Mouse (Mus musculus): ENCODE data around the gene Arsb. TPM values are rescaled to one million over a fixed set of nuclear protein-coding genes. Genes with fewer than 3 reads are reported as not detected.

Arsb gene
- total RNA-seq, 2 experiments from 2014 or later, result 9.5 to 9.6 TPM

- intact Hi-C loops (cut with DNase I), result loop anchor here (5.0 kb wide), 1 partner anchor 218 kb away; the partner anchor contains the start of gene Lhfpl2
- DNase-seq, result peak; percentile 72 to 73
These were observed 67.8 kb downstream of the Arsb start for GRCm38 (mm10) chr13:93839137-93839630.

DNA sequence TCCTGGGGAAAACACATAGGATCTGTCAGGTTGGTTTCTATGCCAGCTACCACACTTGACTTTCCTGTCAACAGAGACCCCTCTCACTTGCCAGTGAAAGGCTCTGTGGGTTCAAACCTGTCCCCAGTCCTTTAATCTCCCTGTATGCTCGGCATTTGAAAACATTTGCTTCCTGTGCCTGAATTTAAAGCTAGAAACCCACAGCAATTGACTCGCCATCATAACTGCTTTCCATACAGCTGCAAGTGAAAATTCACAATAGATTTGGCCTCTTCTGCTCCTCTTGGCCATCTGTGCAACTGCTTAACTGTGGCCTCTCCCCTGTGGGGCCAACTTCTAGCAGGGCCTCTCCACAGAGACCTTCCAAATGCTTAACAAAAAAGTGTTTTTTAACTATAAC is 68.3 kb downstream of the Arsb start:
- no peak for DNase-seq
- intact Hi-C loops (cut with DNase I), result loop anchor here (5.0 kb wide), 1 partner anchor 218 kb away; the partner anchor contains the start of gene Lhfpl2

GRCm38 (mm10) chr13:93840146-93840545 is 68.7 kb downstream of the Arsb start:
- DNase-seq, result peak in 1 of 2 experiments; percentile 43
- intact Hi-C loops (cut with DNase I), result no loop called here

- intact Hi-C loops (cut with DNase I), result no loop called here
- no peak for DNase-seq
These were observed 75.5 kb downstream of the Arsb start for GRCm38 (mm10) chr13:93846831-93847518.

DNA sequence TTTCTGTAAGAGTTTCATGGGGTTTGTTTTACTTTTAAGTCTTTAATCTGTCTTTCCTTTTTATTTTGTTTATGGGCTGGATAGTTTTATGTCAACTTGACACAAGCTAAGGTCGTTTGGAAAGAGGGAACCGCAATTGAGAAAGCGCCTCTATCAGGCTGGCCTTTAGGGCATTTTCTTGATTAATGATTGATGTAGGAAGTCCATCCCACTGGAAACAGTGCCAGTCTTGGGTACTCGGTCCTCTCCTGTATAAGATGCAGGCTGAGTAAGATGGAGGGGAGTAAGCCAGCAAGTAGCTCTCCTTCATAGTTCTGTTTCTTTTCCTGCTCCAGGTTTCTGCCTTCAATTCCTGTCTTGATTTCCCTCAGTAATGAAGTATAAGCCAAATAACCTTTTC is 76.2 kb downstream of the Arsb start:
- no peak for DNase-seq
- intact Hi-C loops (cut with DNase I), result no loop called here

DNA sequence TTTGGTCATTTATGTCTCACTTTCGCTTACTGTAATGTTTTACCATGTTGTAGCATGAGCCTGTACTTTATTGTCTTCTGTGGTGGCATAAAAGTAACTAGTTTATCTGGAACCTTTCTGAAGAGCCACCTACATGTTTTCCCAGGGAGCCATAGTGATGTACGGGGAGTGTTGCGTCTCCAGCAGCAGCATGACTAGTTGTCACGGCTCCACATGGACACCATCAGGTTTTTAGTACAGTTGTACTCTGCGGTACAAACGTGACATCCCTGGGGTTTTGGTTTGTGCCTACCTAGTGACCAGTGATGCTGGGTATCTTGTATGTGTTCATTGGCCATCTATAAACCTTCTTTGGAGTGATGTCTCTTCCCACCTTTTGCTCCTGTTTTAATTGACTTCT is 77.2 kb downstream of the Arsb start:
- no peak for DNase-seq
- intact Hi-C loops (cut with DNase I), result no loop called here

GRCm38 (mm10) chr13:93849751-93850355 is 78.4 kb downstream of the Arsb start:
- DNase-seq, result no peak
- intact Hi-C loops (cut with DNase I), result loop anchor here (5.0 kb wide), 3 partner anchors 53 to 357 kb away; no protein-coding TSS in a partner anchor

DNA sequence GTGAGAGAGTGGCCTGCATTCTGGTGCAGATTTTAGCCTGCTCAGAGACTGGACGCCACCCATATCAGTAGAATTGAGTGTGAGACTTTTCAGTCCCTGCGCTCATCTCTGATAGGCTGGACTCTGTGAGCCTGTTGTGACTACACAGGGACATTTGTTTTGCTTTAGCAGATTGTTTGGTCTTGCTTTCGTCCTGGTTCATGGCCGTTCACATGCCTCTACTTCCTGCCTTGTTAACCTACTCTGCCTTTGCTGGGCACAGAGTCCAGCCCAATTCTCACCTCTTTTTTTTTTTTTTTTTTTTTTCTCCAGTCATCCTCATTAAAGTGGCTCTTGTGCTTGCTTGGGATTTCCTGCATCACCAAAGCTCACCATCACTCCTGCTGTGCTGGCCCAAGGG is 79.2 kb downstream of the Arsb start:
- intact Hi-C loops (cut with DNase I), result loop anchor here (5.0 kb wide), 3 partner anchors 53 to 357 kb away; no protein-coding TSS in a partner anchor
- DNase-seq, result no peak

DNA sequence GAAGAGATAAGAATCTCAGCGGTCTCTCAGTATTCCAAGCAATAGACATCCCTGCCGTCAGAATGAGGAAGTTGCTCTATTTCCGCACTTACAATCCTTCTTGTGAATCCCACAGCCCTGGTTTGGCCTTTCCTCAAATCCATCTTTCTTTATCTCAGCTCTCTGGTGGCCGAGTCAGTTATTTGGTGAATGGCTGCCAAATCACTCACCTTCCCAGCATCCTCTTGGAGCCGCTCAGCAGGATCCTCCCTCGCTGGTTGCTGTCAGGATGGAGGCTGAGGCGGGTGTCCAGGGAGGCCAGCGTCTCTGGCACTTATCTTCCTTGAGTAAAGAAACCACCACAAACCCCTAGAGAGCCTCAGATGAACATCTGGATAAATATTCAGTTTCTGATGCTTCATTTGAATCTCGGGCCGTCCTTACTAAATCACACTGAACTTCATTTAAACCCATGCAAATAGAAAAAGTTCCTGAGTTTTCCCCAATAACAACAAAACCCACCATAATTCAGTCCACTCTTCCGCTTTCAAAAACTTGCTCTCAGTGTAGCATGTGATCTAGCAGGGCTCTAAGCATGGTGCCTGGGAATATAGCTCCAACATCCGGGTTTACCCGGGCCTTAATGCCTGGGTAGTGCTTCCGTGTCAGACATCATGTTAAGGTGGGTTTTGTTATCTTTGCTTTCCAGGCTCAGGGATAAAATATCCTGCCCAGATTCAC is 81.1 kb downstream of the Arsb start:
- intact Hi-C loops (cut with DNase I), result loop anchor here (5.0 kb wide), 3 partner anchors 55 to 355 kb away; no protein-coding TSS in a partner anchor
- peak; percentile 61 to 65 for DNase-seq

DNA sequence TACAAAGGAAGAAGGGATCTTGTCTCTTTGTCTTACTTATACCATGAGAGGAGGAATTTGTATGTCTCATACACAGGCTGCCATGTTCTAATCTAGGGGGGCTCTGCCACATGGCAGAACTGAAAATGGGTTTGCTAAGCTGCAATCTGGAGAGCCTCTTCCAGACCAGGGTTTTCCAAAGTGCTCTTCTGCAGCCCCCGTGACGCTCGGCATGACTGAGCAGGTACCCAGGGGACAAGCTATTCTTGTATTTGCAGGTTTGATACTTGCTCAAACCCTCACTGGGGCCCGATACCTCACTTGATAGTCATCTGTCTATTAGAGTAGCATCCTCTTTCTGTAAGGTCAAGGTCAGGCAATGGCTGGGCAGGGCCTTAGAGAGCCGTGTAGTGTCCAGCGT is 82.3 kb downstream of the Arsb start:
- intact Hi-C loops (cut with DNase I), result loop anchor here (2.0 to 5.0 kb wide), 4 partner anchors 56 to 354 kb away; no protein-coding TSS in a partner anchor

GRCm38 (mm10) chr13:93854325-93854724 is 82.9 kb downstream of the Arsb start:
- intact Hi-C loops (cut with DNase I), result loop anchor here (2.0 to 5.0 kb wide), 4 partner anchors 57 to 353 kb away; no protein-coding TSS in a partner anchor
- DNase-seq, result no peak

More for the DNA sequence above, 82.3 kb downstream of the Arsb start:
- no peak for DNase-seq

- intact Hi-C loops (cut with DNase I), result loop anchor here (2.0 to 5.0 kb wide), 5 partner anchors 58 to 352 kb away; no protein-coding TSS in a partner anchor
- no peak for DNase-seq
These were observed 83.6 kb downstream of the Arsb start for GRCm38 (mm10) chr13:93854966-93855562.

DNA sequence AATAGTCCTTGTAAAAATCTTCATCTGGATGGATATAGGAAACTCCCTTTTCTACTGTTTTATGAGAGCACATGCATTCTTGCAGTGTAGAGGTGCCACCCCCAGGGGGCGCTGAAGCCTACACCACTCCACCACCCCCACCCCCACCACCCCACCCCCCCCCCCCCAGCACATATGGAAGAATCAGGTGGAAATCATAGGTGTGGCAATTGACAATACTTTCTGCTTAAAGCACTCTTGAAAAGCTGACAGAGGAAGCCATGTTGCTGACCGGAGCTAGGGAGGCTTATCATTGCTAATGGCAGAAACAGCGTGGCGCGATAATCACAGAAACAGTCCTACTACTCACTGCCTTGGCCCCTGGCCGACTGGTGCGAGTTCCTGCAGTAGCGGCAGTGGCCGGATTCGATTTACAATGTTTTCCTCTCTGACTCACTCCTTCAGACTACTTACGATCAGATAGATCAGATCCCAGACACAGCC is 84.3 kb downstream of the Arsb start:
- DNase-seq, result peak; percentile 68 to 69
- intact Hi-C loops (cut with DNase I), result loop anchor here (2.0 to 5.0 kb wide), 2 partner anchors 67 to 207 kb away; no protein-coding TSS in a partner anchor

DNA sequence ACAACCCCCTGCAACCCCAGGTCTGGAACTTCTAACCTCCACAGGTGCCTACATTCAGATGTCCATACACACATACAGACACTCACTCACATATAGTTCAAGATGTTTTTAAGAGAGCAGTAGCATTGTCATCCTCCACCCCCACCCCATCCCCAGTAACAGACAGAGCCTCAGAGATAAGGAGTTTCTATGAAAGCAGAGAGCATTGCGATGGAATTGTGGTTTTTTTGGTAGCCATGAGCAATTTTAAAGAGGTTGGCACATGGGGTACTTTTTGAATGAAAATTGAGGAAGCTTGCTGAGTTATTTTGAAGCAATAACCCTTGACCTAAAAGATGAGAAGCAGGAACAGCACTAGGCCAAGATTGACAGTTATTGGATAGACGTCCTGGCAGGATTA is 89.8 kb downstream of the Arsb start:
- intact Hi-C loops (cut with DNase I), result loop anchor here (5.0 kb wide), 1 partner anchor 46 kb away; no protein-coding TSS in a partner anchor
- no peak for DNase-seq

GRCm38 (mm10) chr13:93864066-93864740 is 92.8 kb downstream of the Arsb start:
- intact Hi-C loops (cut with DNase I), result loop anchor here (5.0 kb wide), 1 partner anchor 43 kb away; no protein-coding TSS in a partner anchor
- no peak for DNase-seq

- intact Hi-C loops (cut with DNase I), result no loop called here
- DNase-seq, result peak in 1 of 2 experiments; percentile 30
These were observed 95.2 kb downstream of the Arsb start for GRCm38 (mm10) chr13:93866638-93867037.

- no peak for DNase-seq
- intact Hi-C loops (cut with DNase I), result no loop called here
These were observed 100.3 kb downstream of the Arsb start for GRCm38 (mm10) chr13:93871681-93872080.

GRCm38 (mm10) chr13:93872591-93872990 is 101.2 kb downstream of the Arsb start:
- intact Hi-C loops (cut with DNase I), result no loop called here
- no peak for DNase-seq

DNA sequence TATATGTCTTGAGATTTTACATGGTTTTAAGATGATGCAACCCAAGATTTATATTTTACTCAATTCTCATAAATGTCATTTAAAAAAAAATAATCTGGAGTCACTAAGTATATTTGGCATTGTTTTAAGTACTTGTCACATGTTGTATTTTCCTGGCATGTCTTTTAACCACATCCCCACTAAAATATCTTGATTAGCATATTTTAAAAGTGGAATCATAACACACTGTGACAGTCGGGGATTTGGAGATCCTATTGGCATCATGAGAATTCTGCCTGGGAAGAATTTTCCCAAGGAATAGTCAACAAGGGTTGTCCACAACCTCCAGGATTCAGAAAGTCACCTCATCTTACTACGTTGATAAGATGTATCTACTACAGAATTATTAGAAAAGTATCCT is 106.5 kb downstream of the Arsb start:
- DNase-seq, result no peak
- intact Hi-C loops (cut with DNase I), result no loop called here

GRCm38 (mm10) chr13:93879426-93879825 is 108.0 kb downstream of the Arsb start:
- DNase-seq, result no peak
- intact Hi-C loops (cut with DNase I), result no loop called here
